Mouse (Mus musculus) hindbrain, embryonic 11.5 days (tissue): Measurements from ENCODE around the gene Actr1a. TPM values are rescaled to one million over a fixed set of nuclear protein-coding genes. Genes with fewer than 3 reads are reported as not detected.

Experiments
- ATAC-seq: fragments of 200-750 bp; cut with Nextera tagmentation; 2 replicates; pipeline ENCODE4 v1.8.0; 2017; ENCODE audit warnings: mild to moderate bottlenecking, moderate TSS enrichment, moderate library complexity; ENCODE audit not compliant: low FRiP score
- DNase-seq: peaks from one replicate; pipeline ENCODE4 v3.0.0-alpha.2; 2015; ENCODE audit warnings: low spot score
- H3K27ac ChIP-seq: fragments of 300-500 bp; sonication (generic); 2 replicates; pipeline ENCODE4 v1.5.1; 2014; ENCODE audit warnings: mild to moderate bottlenecking, low read depth, low read length
- H3K27me3 ChIP-seq: fragments of 300-500 bp; sonication (generic); 2 replicates; pipeline ENCODE4 v1.6.1; 2014; ENCODE audit warnings: mild to moderate bottlenecking, low read length, moderate library complexity, mixed read lengths; ENCODE audit not compliant: control insufficient read depth, insufficient read depth
- H3K36me3 ChIP-seq: fragments of 300-500 bp; sonication (generic); 2 replicates; pipeline ENCODE4 v1.6.1; 2014; ENCODE audit warnings: mild to moderate bottlenecking, low read length, moderate library complexity, mixed read lengths; ENCODE audit not compliant: control insufficient read depth, insufficient read depth
- H3K4me1 ChIP-seq: fragments of 300-500 bp; sonication (generic); replicated peaks from 2 replicates; pipeline ENCODE4 v1.6.1; 2014; ENCODE audit warnings: low read length, mixed read lengths; ENCODE audit not compliant: control insufficient read depth, insufficient read depth
- H3K4me2 ChIP-seq: fragments of 300-500 bp; sonication (generic); replicated peaks from 2 replicates; pipeline ENCODE4 v1.6.1; 2014; ENCODE audit warnings: mild to moderate bottlenecking, low read depth, low read length
- H3K4me3 ChIP-seq: fragments of 300-500 bp; sonication (generic); 2 replicates; pipeline ENCODE4 v1.5.1; 2014; ENCODE audit warnings: low read depth, low read length
- H3K9ac ChIP-seq: fragments of 300-500 bp; sonication (generic); 2 replicates; pipeline ENCODE4 v1.6.1; 2014; ENCODE audit warnings: low read depth, low read length
- H3K9me3 ChIP-seq: fragments of 300-500 bp; sonication (generic); 2 replicates; pipeline ENCODE4 v1.6.1; 2016; ENCODE audit warnings: low read length; ENCODE audit not compliant: control insufficient read depth
- WGBS: fragments of 180-500 bp; shearing (Covaris S2); extraction: QIAGEN DNeasy Blood & Tissue Kit; methylation state at CpG from one replicate; pipeline ENCODE4 v1.1.7; 2014; 5-methylcytosine and 5-hydroxymethylcytosine counted together
- polyA plus RNA-seq: library from polyadenylated mRNA; unstranded; fragments of >200 nt; fragmentation: Nextera tagmentation; extraction: Ambion mirVana; gene quantifications from 2 replicates; pipeline ENCODE4 v1.2.1, GENCODE M21; 2014

The Actr1a gene
- polyA plus RNA-seq, 1 experiment from 2014 or later, result 223 TPM

- ATAC-seq (no peak), DNase-seq (no peak)
- Histone ChIP-seq H3K4me1 (no peaks in the 10 kb centered on the region), H3K9ac (peak within 1 kb of the TSS; percentile 67), H3K4me2 (peak within 1 kb of the TSS; percentile 96), H3K4me3 (peak within 1 kb of the TSS; percentile 50), H3K9me3 (no peaks in the 10 kb centered on the region), H3K27ac (peak within 1 kb of the TSS; percentile 72), H3K27me3 (peaks cover 12% of the 10 kb centered on the region), H3K36me3 (no peaks in the 10 kb centered on the region)
- WGBS, result 73% methylated on average over 10 of the region's 10 CpGs
These were observed 45.2 kb downstream of the Actr1a start, which contains the start of gene 2310034G01Rik for GRCm38 (mm10) chr19:46350168-46350932. Gene 2310034G01Rik (minus strand): TSS chr19:46350302.

GRCm38 (mm10) chr19:46349550-46349949 is 46.0 kb downstream of the Actr1a start:
- Histone ChIP-seq H3K9me3 (no peaks in the 10 kb centered on the region), H3K36me3 (no peaks in the 10 kb centered on the region), H3K4me1 (no peaks in the 10 kb centered on the region), H3K9ac (no peak overlapping the region), H3K4me3 (peak overlapping the region; percentile 50), H3K27ac (no peak overlapping the region), H3K27me3 (peaks cover 12% of the 10 kb centered on the region), H3K4me2 (peak overlapping the region; percentile 96)
- peak; percentile 30; the same call in 1 of the 2 replicates for ATAC-seq
- DNase-seq, result no peak
- WGBS, result 33% methylated on average over 6 of the region's 6 CpGs

GRCm38 (mm10) chr19:46348761-46349458 is 46.6 kb downstream of the Actr1a start:
- Histone ChIP-seq H3K27me3 (peaks cover 12% of the 10 kb centered on the region), H3K27ac (peak overlapping the region; percentile 72), H3K4me3 (peak overlapping the region; percentile 50), H3K9me3 (no peaks in the 10 kb centered on the region), H3K4me2 (peak overlapping the region; percentile 96), H3K36me3 (no peaks in the 10 kb centered on the region), H3K9ac (peak overlapping the region; percentile 67), H3K4me1 (no peaks in the 10 kb centered on the region)
- under 1% methylated on average over 78 of the region's 78 CpGs for WGBS
- peak; percentile 84 for DNase-seq
- ATAC-seq, result peak; percentile 82

- H3K36me3 ChIP-seq, result no peaks in the 10 kb centered on the region
- H3K9ac ChIP-seq, result peak overlapping the region; percentile 67
- 0 out of 2 replicates have a peak, but pooled peaks have one; percentile 43 for ATAC-seq
- H3K4me2 ChIP-seq, result peak overlapping the region; percentile 96
- no peak for DNase-seq
- no peaks in the 10 kb centered on the region for H3K9me3 ChIP-seq
- H3K4me1 ChIP-seq, result no peaks in the 10 kb centered on the region
- WGBS, result 35% methylated on average over 14 of the region's 14 CpGs
- peak overlapping the region; percentile 72 for H3K27ac ChIP-seq
- peak overlapping the region; percentile 50 for H3K4me3 ChIP-seq
- peaks cover 12% of the 10 kb centered on the region for H3K27me3 ChIP-seq
These were observed 47.4 kb downstream of the Actr1a start for GRCm38 (mm10) chr19:46347936-46348668.

GRCm38 (mm10) chr19:46347146-46347545 is 48.4 kb downstream of the Actr1a start:
- Histone ChIP-seq H3K4me2 (no peak overlapping the region), H3K27me3 (peaks cover 12% of the 10 kb centered on the region), H3K4me1 (no peaks in the 10 kb centered on the region), H3K4me3 (no peak overlapping the region), H3K27ac (no peak overlapping the region), H3K9ac (no peak overlapping the region), H3K9me3 (no peaks in the 10 kb centered on the region), H3K36me3 (no peaks in the 10 kb centered on the region)
- WGBS, result 100% methylated on average over 1 of the region's 1 CpGs
- ATAC-seq (no peak), DNase-seq (no peak)

GRCm38 (mm10) chr19:46344710-46345419 is 50.7 kb downstream of the Actr1a start:
- no peak overlapping the region for H3K27ac ChIP-seq
- WGBS, result 25% methylated on average over 7 of the region's 7 CpGs
- no peaks in the 10 kb centered on the region for H3K9me3 ChIP-seq
- H3K4me1 ChIP-seq, result no peaks in the 10 kb centered on the region
- DNase-seq, result no peak
- peaks cover 4% of the 10 kb centered on the region; the same call in 1 of the 2 replicates for H3K27me3 ChIP-seq
- H3K9ac ChIP-seq, result no peak overlapping the region
- H3K4me2 ChIP-seq, result no peak overlapping the region
- H3K36me3 ChIP-seq, result no peaks in the 10 kb centered on the region
- no peak overlapping the region for H3K4me3 ChIP-seq
- no peak for ATAC-seq

- ATAC-seq, result peak; percentile 31
- Histone ChIP-seq H3K4me2 (no peak overlapping the region), H3K27me3 (no peaks in the 10 kb centered on the region), H3K36me3 (no peaks in the 10 kb centered on the region), H3K9me3 (no peaks in the 10 kb centered on the region), H3K27ac (no peak overlapping the region; the same call in 1 of the 2 replicates), H3K4me3 (no peak overlapping the region), H3K9ac (peak overlapping the region; percentile 31; the same call in 1 of the 2 replicates), H3K4me1 (peaks cover 5% of the 10 kb centered on the region)
- WGBS, result 81% methylated on average over 7 of the region's 7 CpGs
- DNase-seq, result no peak
These were observed 56.1 kb downstream of the Actr1a start for GRCm38 (mm10) chr19:46339287-46339971.

GRCm38 (mm10) chr19:46338942-46339286 is 56.6 kb downstream of the Actr1a start:
- Histone ChIP-seq H3K27me3 (no peaks in the 10 kb centered on the region), H3K27ac (no peak overlapping the region), H3K9ac (peak overlapping the region; percentile 31), H3K4me3 (no peak overlapping the region), H3K36me3 (no peaks in the 10 kb centered on the region), H3K9me3 (no peaks in the 10 kb centered on the region), H3K4me2 (peak overlapping the region; percentile 21; the same call in 1 of the 2 replicates), H3K4me1 (peaks cover 5% of the 10 kb centered on the region)
- DNase-seq (no peak), ATAC-seq (no peak)
- 58% methylated on average over 6 of the region's 6 CpGs for WGBS
